Mouse (Mus musculus): ENCODE data around the gene Cebpe.

Gene Cebpe

DNA sequence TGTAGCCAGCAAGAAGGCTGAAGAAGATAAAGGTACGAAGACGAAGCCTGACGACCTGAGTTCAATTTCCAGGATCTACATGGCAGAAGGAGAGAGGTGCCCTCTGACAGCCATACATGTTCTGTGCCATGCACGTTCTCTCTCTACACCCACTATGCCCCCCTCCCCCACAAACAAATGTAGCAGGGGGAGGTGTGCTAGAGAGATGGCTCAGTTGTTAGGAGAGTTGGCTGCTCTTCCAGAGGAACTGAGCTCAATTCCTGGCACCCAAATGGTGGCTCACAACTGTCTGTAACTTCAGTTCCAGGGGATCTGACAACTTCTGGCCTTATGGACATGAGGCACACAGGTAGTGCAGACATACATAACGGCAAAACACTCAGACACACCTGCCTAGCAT lies 35.7 kb downstream of the Cebpe start:
- DNase-seq (ENCODE audit: low read depth, low spot score), result no peak

DNA sequence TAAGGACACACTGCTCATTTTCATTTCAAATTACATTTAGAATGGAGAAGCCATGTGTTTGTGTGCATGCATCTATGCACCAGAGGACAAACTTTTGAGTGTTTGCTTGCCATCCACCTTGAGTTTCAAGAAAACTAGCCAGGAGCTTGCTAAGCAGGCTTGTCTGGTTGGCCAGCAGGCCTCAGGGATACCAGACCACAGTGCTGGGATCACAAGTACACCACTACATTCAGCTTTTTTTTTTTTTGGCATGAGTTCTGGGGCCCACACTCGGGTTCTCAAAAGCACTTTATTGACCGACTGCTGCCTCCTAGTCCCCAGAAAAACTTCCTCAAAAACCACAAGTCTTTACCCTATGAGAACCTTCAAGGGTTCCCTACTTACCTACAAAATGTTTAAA lies 37.7 kb downstream of the Cebpe start:
- DNase-seq (ENCODE audit: low read depth, low spot score), result no peak

DNA sequence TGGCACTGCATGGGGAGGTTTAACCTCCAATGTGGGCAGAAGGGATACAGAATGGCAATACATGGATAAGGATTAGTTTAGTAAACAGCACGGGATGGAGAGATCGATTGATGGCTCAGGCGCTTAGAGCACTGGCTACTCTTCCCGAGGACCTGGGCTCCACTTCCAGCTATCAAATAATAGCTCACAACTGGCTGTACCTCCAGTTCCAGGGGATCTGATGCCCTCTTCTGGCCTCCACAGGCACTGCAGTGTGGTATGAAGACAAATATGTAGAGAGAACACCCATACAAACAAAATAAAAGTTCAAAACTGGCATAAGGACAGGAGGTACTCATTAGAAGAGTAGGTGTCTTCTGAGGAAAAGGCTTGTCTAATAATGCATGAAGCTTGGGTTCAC lies 42.6 kb downstream of the Cebpe start:
- DNase-seq (ENCODE audit: low read depth, low spot score), result no peak

DNA sequence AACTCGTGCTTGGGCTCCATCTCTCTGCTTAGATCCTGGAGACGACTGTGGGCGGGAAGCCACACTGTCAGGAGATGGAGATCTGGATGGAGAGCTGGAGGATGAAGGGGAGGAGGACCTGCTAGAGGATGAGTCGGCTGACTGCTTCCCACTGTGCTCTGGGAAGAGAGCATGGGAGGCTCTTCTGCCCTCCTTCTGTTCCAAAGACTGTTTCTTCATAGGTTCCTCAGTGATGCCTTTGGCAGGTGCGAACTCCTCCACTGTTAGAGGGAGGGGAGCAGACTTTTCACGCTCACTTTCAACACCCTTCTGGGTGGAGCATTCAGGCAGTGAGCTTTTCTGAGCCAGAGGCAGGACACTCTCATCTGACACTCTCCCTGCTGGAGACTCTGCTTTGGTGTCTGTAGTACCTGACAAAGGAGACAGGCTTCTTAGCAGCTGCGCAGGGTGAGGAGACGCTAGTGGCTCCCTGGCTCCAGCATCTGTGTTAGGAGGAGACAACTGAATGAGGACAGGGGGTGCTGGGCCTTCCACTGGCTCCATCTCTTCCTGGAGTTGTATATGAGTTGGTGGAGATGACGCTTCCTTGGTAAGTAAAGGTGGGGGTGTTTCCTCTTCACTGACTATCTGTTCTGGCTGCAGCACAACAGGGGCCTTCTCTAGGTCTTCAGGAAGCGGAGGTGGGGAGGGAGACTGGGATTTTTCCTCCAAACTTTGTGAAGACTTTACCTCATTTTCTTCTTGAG lies 47.3 kb downstream of the Cebpe start:
- no peak for DNase-seq (ENCODE audit: low read depth, low spot score)

Data from retina, adult 2 months (tissue).